ENCODE assay signal across 24 mouse cellular contexts in genomic region chr2:51452816-51453215, GRCm38 (mm10).
A peak's percentile ranks its signal among the peaks of the same experiment; 100 is the strongest.
DNase-seq lines count a peak whose midpoint lies in the region; ATAC-seq and TF ChIP-seq lines count a peak whose summit lies in the region.
"Had no signal": no experiment of that assay in that cellular context is flagged by ENCODE, and none has a peak within 500 bp of the region (broad histone marks: within the 10 kb centered on the region; RNA-seq: fewer than 3 reads in every experiment).

No protein-coding gene starts in this region.

- no peak overlapping the region for H3K27ac ChIP-seq in lung, embryonic 14.5 days (ENCODE audit: low read depth)
- H3K27ac ChIP-seq: embryonic facial prominence, embryonic 10.5 days; embryonic facial prominence, embryonic 13.5 days; forebrain, embryonic 12.5 days; forebrain, embryonic 15.5 days; heart, adult 2 months; heart, embryonic 10.5 days; heart, embryonic 13.5 days; hindbrain, embryonic 13.5 days had no signal

- DNase-seq in cerebellum, postnatal 10 days: peak; percentile 70 to 78
- no peak for DNase-seq in cerebellum, adult 11 months
- DNase-seq in heart, adult 11 months: peak; percentile 66
- no peak for DNase-seq in heart, postnatal 25 days (ENCODE audit: low spot score)
- DNase-seq in lung, embryonic 14.5 days: peak; percentile 17
- DNase-seq in lung, postnatal 25 days (ENCODE audit: low spot score): no peak
- DNase-seq: adrenal gland, adult 8-10 months; adrenal gland, postnatal 25 days; embryo, embryonic 11 days; gastrocnemius, postnatal 25 days; heart, adult 2 months; heart, postnatal 14 days had no signal

- H3K36me3 ChIP-seq in lung, embryonic 14.5 days (ENCODE audit: insufficient read depth): no peaks in the 10 kb centered on the region
- H3K36me3 ChIP-seq: embryonic facial prominence, embryonic 10.5 days; embryonic facial prominence, embryonic 13.5 days; forebrain, embryonic 12.5 days; forebrain, embryonic 15.5 days; heart, embryonic 10.5 days; heart, embryonic 13.5 days; hindbrain, embryonic 13.5 days had no signal

- no peak for TF ChIP-seq CTCF in lung, embryonic 14.5 days (IDR thresholded peaks at IDR 0.05; ENCODE audit: low read depth)

- intact Hi-C loops in heart, postnatal 25 days (cut with DNase I): no loop called here

- no peak for ATAC-seq in lung, embryonic 14.5 days (ENCODE audit: insufficient read depth)
- ATAC-seq: activated CD4-positive, CD25-positive, alpha-beta regulatory T cell, adult 4 months; forebrain, embryonic 15.5 days; hindbrain, embryonic 16.5 days; inflammation-experienced regulatory T-cells, adult 6 months; intestine, embryonic 16.5 days had no signal

- no peaks in the 10 kb centered on the region for H3K27me3 ChIP-seq in lung, embryonic 14.5 days (ENCODE audit: insufficient read depth, low read length)
- H3K27me3 ChIP-seq: embryonic facial prominence, embryonic 13.5 days; forebrain, embryonic 12.5 days; forebrain, embryonic 15.5 days; heart, embryonic 13.5 days; hindbrain, embryonic 13.5 days had no signal

- H3K9me3 ChIP-seq in lung, embryonic 14.5 days (ENCODE audit: low read depth, low read length): no peaks in the 10 kb centered on the region
- H3K9me3 ChIP-seq: embryonic facial prominence, embryonic 10.5 days; embryonic facial prominence, embryonic 13.5 days; forebrain, embryonic 12.5 days; forebrain, embryonic 15.5 days; heart, embryonic 10.5 days; hindbrain, embryonic 13.5 days had no signal

- no peak overlapping the region for H3K4me3 ChIP-seq in lung, embryonic 14.5 days (ENCODE audit: low read depth, low read length)
- H3K4me3 ChIP-seq: embryonic facial prominence, embryonic 10.5 days; embryonic facial prominence, embryonic 13.5 days; erythroblast, embryonic 14.5 days; forebrain, embryonic 12.5 days; forebrain, embryonic 15.5 days; heart, adult 2 months; heart, embryonic 10.5 days; heart, embryonic 13.5 days; hindbrain, embryonic 13.5 days had no signal

- H3K4me1 ChIP-seq in lung, embryonic 14.5 days (ENCODE audit: insufficient read depth): no peaks in the 10 kb centered on the region
- H3K4me1 ChIP-seq: embryonic facial prominence, embryonic 10.5 days; embryonic facial prominence, embryonic 13.5 days; forebrain, embryonic 12.5 days; forebrain, embryonic 15.5 days; heart, embryonic 10.5 days; heart, embryonic 13.5 days; hindbrain, embryonic 13.5 days had no signal

- no peak overlapping the region for H3K4me2 ChIP-seq in lung, embryonic 14.5 days
- H3K4me2 ChIP-seq: embryonic facial prominence, embryonic 13.5 days; forebrain, embryonic 12.5 days; forebrain, embryonic 15.5 days; heart, embryonic 13.5 days; hindbrain, embryonic 13.5 days had no signal

- H3K9ac ChIP-seq in lung, embryonic 14.5 days: no peak overlapping the region
- H3K9ac ChIP-seq: embryonic facial prominence, embryonic 13.5 days; forebrain, embryonic 12.5 days; forebrain, embryonic 15.5 days; heart, embryonic 13.5 days; hindbrain, embryonic 13.5 days had no signal

- WGBS in lung, embryonic 14.5 days: 69% methylated on average over 7 of the region's 7 CpGs

Comparison
In these comparisons a context has a peak if more than half of its experiments do, and no peak if none do; other contexts are left out.
1. DNase-seq: peak in cerebellum, postnatal 10 days (2 of 2), heart, adult 11 months (single experiment) and lung, embryonic 14.5 days (single experiment); none in cerebellum, adult 11 months (single experiment), heart, postnatal 25 days (single experiment) and lung, postnatal 25 days (single experiment).